Mouse (Mus musculus): ENCODE results near the gene Smc1a. TPM values are rescaled to one million over a fixed set of nuclear protein-coding genes. Genes with fewer than 3 reads are reported as not detected.

The Smc1a gene
- 60.0 and 71.8 TPM in 2 replicates for polyA plus RNA-seq (2012; rRNA removed)

DNA sequence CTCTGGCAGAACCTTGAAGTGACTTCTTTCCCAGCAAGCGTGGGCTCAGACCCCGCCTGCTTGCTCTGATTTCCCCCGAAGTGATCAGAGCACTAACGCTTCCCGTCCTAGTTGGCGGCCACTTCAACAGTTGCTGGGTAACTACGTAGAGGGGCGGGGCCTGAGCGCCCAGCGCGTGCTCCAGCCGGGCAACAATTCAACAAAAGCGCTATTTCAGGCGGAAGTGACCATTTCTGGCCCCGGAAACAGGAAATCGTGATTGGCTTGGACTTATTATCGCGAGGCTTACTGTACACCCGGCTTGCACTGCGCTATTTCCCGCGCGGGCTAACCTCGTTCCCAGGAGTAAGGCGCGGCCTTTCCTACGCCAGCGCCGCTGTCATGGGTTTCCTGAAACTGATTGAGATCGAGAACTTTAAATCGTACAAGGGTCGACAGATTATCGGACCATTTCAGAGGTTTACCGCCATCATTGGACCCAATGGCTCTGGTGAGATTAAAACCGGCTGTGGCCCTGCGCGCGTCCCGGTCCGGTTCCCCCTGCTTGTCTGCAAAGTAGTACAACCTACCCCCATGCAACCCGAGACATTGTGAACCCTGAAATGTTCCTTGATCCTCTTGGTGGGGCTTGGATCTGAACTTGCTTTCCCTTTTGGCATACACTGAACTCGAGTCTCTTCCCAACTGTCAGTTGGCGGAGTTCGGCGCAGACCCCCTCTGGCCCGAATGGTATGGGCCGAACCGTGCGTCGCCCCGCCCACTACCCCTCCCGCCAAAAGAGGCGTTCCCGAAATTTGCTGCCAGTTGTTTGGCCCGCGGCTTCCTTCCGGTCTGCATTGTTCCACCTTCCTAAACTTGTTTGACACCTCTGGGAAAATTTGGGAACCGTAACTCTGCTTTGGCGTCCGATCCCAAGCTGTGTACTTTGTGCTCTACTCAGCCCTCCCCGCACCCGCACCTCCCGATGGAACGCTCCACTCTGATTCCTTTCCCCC is at the start of gene Smc1a, which contains the start of gene Ribc1:
TSS of gene Smc1a (plus strand) at position 278 of the 995 bp plus-strand sequence.
TSS of gene Ribc1 (minus strand) at position 145 of the 995 bp plus-strand sequence.
- TF ChIP-seq CTCF (IDR thresholded peaks at IDR 0.05; ENCODE audit: borderline replicate concordance, extremely low read depth, insufficient read depth, insufficient read length) (no peak), POLR2A (IDR thresholded peaks at IDR 0.05; ENCODE audit: borderline replicate concordance, extremely low read depth, insufficient read depth, insufficient read length, poor library complexity, severe bottlenecking) (peak; percentile 20; the same call in 1 of the 2 replicates)
- peak; percentile 98 for DNase-seq (ENCODE audit: low read depth)

DNA sequence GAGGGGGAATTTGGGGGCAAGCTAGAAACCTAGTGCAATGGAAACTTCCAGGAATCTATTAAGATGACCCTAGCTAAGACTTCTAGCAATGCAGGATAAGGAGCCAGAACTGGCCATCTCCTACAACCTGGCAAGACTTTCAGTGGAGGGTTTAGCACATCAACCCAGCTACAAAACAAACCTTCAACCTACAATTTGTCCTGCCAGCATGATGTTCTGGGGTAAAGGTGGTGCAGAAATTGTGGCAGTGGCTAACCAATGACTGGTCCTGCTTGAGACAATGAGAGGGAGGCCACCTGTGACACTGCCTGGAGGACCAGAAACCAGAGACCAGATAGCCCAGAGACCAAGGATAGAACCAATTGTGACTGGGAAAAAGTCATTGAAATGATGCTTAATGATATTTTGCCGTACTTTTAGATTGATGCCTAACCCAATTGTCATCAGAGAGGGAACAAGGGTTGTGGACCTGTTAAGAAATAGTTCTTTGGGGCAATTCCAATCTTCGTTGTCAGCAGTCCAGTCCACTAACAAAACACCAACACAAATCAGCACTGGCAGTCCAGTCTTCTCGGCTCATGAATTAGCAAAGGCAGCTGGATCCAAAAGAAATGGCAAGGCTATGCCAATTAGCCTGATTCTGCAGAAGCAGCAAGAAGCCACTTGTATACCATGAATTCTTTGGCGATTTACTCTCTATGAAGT is 17.1 kb upstream of the Smc1a start:
- TF ChIP-seq CTCF (IDR thresholded peaks at IDR 0.05; ENCODE audit: borderline replicate concordance, extremely low read depth, insufficient read depth, insufficient read length) = no peak
- no peak for TF ChIP-seq POLR2A (IDR thresholded peaks at IDR 0.05; ENCODE audit: borderline replicate concordance, extremely low read depth, insufficient read depth, insufficient read length, poor library complexity, severe bottlenecking)

DNA sequence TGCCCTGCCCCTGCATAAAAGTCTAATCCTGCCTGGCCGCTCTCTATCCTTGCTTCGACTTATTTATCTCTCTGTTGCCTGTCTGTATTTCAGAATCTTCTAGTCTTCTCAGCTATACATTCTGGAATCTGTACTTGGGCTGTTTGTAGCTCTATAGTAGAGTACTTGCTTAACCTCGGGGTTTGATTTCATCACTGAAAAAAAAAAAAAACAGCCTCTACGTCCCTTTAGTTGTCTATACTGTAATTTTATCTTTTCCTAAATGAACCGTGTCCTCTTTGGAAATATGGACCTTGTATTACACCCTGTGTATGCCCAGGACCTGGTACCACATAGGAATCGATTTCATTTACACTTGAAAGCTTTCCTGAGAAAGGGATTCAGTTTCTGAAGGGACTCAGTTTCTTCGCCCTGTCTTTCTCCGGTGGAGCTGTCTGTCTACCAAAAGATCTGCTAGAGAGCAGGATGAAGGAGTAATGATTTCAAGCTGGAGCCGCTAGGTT is 15.0 kb upstream of the Smc1a start:
- TF ChIP-seq CTCF (IDR thresholded peaks at IDR 0.05; ENCODE audit: borderline replicate concordance, extremely low read depth, insufficient read depth, insufficient read length) (no peak), POLR2A (IDR thresholded peaks at IDR 0.05; ENCODE audit: borderline replicate concordance, extremely low read depth, insufficient read depth, insufficient read length, poor library complexity, severe bottlenecking) (no peak)
- no peak for DNase-seq (ENCODE audit: low read depth)

More for the DNA sequence above, 17.1 kb upstream of the Smc1a start:
- DNase-seq (ENCODE audit: low read depth) = no peak

DNA sequence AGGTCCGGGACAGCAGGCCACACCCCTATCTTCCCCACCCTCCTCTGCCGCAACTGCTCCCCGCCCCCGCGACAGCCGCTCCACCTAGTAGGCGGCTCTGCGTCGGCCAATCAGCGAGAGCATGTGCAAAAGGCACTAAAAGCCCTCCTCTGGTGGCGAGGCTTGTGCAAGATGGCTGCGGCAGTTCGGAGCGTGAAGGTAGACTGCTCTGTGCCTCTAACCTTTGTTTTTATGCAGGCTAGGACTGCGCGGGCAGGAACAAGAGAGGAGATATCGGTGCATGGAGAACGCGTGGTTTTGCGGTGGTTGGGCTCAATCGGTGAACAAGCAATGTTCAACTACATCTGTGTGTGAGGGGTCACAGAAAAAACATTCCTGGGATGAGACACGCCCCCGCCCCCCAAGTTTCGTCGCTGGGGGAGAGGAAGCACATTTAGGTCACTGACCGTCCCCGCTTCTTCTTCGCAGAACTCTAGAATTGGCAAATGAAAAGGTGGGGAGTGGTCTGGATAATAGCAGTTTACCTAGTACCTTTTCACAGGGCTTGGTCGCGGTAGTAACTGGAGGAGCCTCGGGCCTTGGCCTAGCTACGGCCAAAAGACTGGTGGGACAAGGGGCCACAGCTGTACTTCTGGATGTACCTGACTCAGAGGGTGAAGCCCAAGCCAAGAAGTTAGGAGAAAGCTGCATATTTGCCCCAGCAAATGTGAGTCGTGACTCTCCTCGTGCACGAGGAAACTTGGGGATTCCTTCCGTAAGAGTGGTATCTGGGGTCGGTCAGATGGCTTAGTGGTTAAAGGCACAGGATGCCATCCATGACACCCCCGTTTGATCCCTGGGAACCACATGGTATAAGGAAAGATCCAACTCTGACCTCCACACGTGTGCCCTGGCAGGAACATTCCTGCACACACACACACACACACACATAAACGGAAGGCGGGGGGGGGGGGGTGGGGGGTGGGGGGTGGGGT is 14.2 kb upstream of the Smc1a start, which contains the start of gene Hsd17b10:
TSS of gene Hsd17b10 (plus strand) at position 109 of the 974 bp plus-strand sequence.
- TF ChIP-seq CTCF (IDR thresholded peaks at IDR 0.05; ENCODE audit: borderline replicate concordance, extremely low read depth, insufficient read depth, insufficient read length) (no peak), POLR2A (IDR thresholded peaks at IDR 0.05; ENCODE audit: borderline replicate concordance, extremely low read depth, insufficient read depth, insufficient read length, poor library complexity, severe bottlenecking) (peak; percentile 51; the same call in 1 of the 2 replicates)
- peak; percentile 93 for DNase-seq (ENCODE audit: low read depth)

DNA sequence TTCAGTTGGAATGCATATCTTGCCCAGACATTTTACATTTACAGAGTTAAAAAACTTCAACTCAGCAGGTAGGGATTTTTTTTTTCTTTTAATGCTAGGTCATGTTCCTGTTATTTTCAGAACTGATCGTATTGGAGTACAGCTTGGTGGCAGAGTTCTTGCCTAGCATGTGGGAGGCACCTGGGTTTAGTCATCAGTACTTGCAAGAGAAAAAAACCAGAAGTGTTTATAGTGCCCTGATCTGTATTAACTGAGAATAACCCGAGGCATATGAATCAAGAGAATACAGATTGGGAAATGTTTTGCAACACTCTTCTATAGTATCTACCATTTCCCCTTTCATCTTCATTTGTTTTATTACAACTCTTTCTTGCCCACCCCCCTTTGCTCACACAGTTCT is 13.4 kb upstream of the Smc1a start:
- TF ChIP-seq POLR2A (IDR thresholded peaks at IDR 0.05; ENCODE audit: borderline replicate concordance, extremely low read depth, insufficient read depth, insufficient read length, poor library complexity, severe bottlenecking) = no peak
- TF ChIP-seq CTCF (IDR thresholded peaks at IDR 0.05; ENCODE audit: borderline replicate concordance, extremely low read depth, insufficient read depth, insufficient read length) = no peak
- no peak for DNase-seq (ENCODE audit: low read depth)

DNA sequence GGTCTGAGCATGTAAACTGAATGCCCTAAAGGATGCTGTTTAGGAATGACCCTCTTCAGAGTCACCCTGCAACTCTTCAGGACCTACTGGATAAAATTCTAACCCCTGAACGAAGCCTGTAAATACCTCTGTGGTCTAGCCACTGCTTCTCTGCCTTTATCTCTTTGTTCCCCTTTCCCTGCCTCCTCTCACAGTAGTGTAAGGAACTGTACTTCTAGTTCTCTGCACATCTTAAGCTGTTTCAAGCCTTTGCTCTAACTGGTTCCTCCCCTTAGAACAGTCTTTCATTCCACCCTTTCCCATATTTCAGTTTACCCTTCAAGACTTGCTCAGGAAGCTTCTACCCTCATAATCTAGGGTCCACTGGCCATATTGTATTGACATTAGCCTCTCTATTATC is 8.4 kb upstream of the Smc1a start:
- DNase-seq (ENCODE audit: low read depth) = no peak
- TF ChIP-seq CTCF (IDR thresholded peaks at IDR 0.05; ENCODE audit: borderline replicate concordance, extremely low read depth, insufficient read depth, insufficient read length) = no peak
- TF ChIP-seq POLR2A (IDR thresholded peaks at IDR 0.05; ENCODE audit: borderline replicate concordance, extremely low read depth, insufficient read depth, insufficient read length, poor library complexity, severe bottlenecking) = no peak

DNA sequence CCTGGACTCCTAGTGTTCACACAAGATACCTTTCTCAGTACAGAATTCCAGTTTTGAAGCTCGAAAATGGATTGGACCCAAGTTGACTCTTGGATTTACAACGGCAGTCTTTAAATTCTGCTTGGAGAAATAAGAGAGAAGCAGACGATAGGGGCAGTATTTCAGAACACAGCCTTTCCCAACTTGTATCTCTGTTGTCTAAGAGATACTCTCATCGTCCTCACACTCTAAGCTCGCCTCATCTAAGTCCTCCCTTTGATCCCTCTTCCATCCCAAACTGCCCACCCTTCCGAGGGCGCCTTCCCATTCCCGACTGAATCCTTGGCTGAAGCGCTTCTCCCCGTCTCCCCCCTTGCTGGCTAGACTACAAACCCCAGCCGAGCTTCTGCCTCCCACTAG is 477 bp upstream of the Smc1a start:
- no peak for DNase-seq (ENCODE audit: low read depth)
- TF ChIP-seq CTCF (IDR thresholded peaks at IDR 0.05; ENCODE audit: borderline replicate concordance, extremely low read depth, insufficient read depth, insufficient read length) (no peak), POLR2A (IDR thresholded peaks at IDR 0.05; ENCODE audit: borderline replicate concordance, extremely low read depth, insufficient read depth, insufficient read length, poor library complexity, severe bottlenecking) (no peak)

DNA sequence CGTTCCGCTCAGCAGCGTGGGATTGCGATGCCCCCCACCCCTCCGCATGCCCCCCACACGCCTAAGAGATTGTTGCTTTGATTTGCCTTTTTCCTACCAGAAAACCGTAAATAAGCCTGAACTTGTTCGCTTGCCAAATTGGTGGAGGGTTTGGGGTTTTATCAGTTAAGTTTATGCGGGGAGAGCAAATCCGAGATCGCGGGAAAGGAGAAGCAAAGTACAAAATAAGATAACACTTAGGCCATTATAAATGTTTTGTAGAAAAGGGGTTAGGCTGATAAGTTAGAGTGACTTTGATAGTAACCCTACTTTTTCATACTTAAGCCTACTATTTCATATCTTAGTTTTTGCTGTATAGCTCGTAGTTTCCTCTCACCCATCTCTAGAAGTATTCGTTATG is 958 bp downstream of the Smc1a start:
- TF ChIP-seq POLR2A (IDR thresholded peaks at IDR 0.05; ENCODE audit: borderline replicate concordance, extremely low read depth, insufficient read depth, insufficient read length, poor library complexity, severe bottlenecking) (no peak), CTCF (IDR thresholded peaks at IDR 0.05; ENCODE audit: borderline replicate concordance, extremely low read depth, insufficient read depth, insufficient read length) (no peak)
- no peak for DNase-seq (ENCODE audit: low read depth)

DNA sequence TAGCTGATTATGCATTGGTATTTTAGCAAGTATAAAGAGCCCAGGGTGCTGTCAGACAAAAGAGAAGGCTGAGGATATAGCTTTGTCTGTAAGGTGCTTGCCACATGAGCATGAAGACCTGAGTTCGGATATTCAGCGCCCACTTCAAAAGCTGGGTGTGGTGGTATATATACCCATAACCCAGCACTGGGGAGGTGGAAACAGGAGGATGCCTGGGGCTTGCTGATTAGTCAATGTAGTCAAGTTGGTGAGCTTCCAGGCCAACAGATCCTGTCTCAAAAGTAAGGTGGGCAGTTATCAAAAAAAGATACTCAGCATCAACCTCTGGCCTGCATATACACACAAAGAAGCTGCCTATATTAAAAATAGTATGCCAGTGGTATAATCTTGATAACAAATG is 3.1 kb downstream of the Smc1a start:
- no peak for DNase-seq (ENCODE audit: low read depth)
- no peak for TF ChIP-seq CTCF (IDR thresholded peaks at IDR 0.05; ENCODE audit: borderline replicate concordance, extremely low read depth, insufficient read depth, insufficient read length)
- TF ChIP-seq POLR2A (IDR thresholded peaks at IDR 0.05; ENCODE audit: borderline replicate concordance, extremely low read depth, insufficient read depth, insufficient read length, poor library complexity, severe bottlenecking) = no peak

DNA sequence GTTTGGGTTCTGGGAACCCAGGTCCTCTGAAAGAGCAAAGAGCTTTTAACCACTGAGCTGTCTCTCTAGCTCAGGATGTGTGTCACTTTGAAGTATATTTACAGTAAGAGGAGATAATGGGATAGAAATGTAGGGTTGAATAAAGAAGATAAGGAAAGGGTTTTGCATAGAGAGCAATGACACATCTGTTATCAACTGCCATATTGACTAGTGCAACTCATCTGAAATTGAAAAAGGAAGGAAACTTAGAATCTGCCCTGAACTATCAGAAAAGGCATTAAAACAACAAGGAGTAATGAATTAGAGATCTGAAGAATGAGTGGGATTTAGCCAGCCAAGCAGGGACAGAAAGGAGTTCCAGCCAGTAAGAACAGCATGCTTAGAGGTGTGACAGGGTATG is 23.6 kb downstream of the Smc1a start:
- no peak for TF ChIP-seq CTCF (IDR thresholded peaks at IDR 0.05; ENCODE audit: borderline replicate concordance, extremely low read depth, insufficient read depth, insufficient read length)

More for the DNA sequence above, 23.6 kb downstream of the Smc1a start:
- no peak for DNase-seq (ENCODE audit: low read depth)

All from brain, embryonic 14.5 days (tissue).